Mouse (Mus musculus): ENCODE measurements around the gene Gm10945. TPM values are rescaled to one million over a fixed set of nuclear protein-coding genes. Genes with fewer than 3 reads are reported as not detected.

Gm10945 gene
- not detected in 2 replicates for polyA plus RNA-seq (2012; rRNA removed)

DNA sequence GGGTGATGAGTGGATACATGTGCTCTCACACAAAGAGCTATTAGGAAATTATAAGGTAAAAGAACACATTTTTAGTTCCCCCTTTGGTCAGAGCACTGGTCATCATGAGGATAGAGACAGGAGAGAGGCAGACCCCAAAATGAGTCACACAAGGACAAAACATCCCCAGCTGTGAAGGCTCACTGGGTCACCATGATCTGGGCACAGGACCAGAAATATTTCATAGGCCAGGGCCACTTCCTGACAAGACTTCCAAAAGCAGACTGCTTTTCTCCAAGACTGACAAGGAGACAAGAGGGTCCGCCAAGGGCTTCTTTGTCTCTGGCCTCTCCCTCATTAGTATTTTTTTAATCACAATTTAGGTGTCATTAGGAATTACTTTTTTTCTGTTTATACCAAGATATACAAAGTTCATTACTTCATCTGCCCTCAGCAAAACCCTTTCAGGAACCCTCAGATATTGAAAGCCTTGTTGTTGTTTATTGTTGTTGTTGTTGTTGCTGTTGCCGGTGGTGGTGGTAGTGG lies at the start of gene Gm10945:
Gm10945 (minus strand) TSS at position 475 of the 525 bp plus-strand sequence.

GRCm38 (mm10) chr10:6758206-6758605 lies 3.4 kb downstream of the Gm10945 start, which contains the start of gene Oprm1:
TSS of gene Oprm1 (plus strand) at chr10:6758506.

Other genes starting within 250 kb of the Gm10945 start
- not detected in 2 replicates for gene Oprm1, start 3.3 kb downstream of the Gm10945 start, polyA plus RNA-seq (2012; rRNA removed)